Mouse (Mus musculus): Measurements from ENCODE around the gene Eipr1. TPM values are rescaled to one million over a fixed set of nuclear protein-coding genes. Genes with fewer than 3 reads are reported as not detected.
A peak's percentile ranks its signal among the peaks of the same experiment; 100 is the strongest.

The Eipr1 gene
- polyA plus RNA-seq, 1 experiment: 57.7 TPM

- TF ChIP-seq POLR2A (IDR thresholded peaks at IDR 0.05; ENCODE audit: low read depth, low read length) (no peak), CTCF (IDR thresholded peaks at IDR 0.05; ENCODE audit: extremely low read depth, insufficient read length, insufficient replicate concordance, low read depth, low read length) (no peak)
- no peak overlapping the region for H3K4me3 ChIP-seq (ENCODE audit: low read depth, low read length)
- peaks cover 38% of the 10 kb centered on the region for H3K4me1 ChIP-seq (ENCODE audit: control insufficient read depth, insufficient read depth, insufficient read length, low read length)
- no peaks in the 10 kb centered on the region for H3K36me3 ChIP-seq (ENCODE audit: control insufficient read depth, insufficient read depth, low read length)
- peak overlapping the region; percentile 55 for H3K27ac ChIP-seq (ENCODE audit: insufficient read depth, low read depth, low read length)
- WGBS: 35% methylated on average over 3 of the region's 3 CpGs
- H3K27me3 ChIP-seq (ENCODE audit: control insufficient read depth, insufficient read depth, low read length): no peaks in the 10 kb centered on the region
Observed at GRCm38 (mm10) chr12:28800891-28801290, 49.3 kb downstream of the Eipr1 start.

GRCm38 (mm10) chr12:28801731-28802130 lies 50.1 kb downstream of the Eipr1 start:
- 96% methylated on average over 6 of the region's 6 CpGs for WGBS
- TF ChIP-seq POLR2A (IDR thresholded peaks at IDR 0.05; ENCODE audit: low read depth, low read length) (no peak), CTCF (IDR thresholded peaks at IDR 0.05; ENCODE audit: extremely low read depth, insufficient read length, insufficient replicate concordance, low read depth, low read length) (no peak)
- Histone ChIP-seq H3K4me1 (ENCODE audit: control insufficient read depth, insufficient read depth, insufficient read length, low read length) (peaks cover 38% of the 10 kb centered on the region), H3K36me3 (ENCODE audit: control insufficient read depth, insufficient read depth, low read length) (no peaks in the 10 kb centered on the region), H3K4me3 (ENCODE audit: low read depth, low read length) (no peak overlapping the region), H3K27me3 (ENCODE audit: control insufficient read depth, insufficient read depth, low read length) (no peaks in the 10 kb centered on the region), H3K27ac (ENCODE audit: insufficient read depth, low read depth, low read length) (no peak overlapping the region)

GRCm38 (mm10) chr12:28803043-28803442 lies 51.4 kb downstream of the Eipr1 start:
- Histone ChIP-seq H3K4me3 (ENCODE audit: low read depth, low read length) (no peak overlapping the region), H3K36me3 (ENCODE audit: control insufficient read depth, insufficient read depth, low read length) (no peaks in the 10 kb centered on the region), H3K4me1 (ENCODE audit: control insufficient read depth, insufficient read depth, insufficient read length, low read length) (peaks cover 36% of the 10 kb centered on the region), H3K27me3 (ENCODE audit: control insufficient read depth, insufficient read depth, low read length) (no peaks in the 10 kb centered on the region), H3K27ac (ENCODE audit: insufficient read depth, low read depth, low read length) (peak overlapping the region; percentile 42)
- TF ChIP-seq CTCF (IDR thresholded peaks at IDR 0.05; ENCODE audit: extremely low read depth, insufficient read length, insufficient replicate concordance, low read depth, low read length) (no peak), POLR2A (IDR thresholded peaks at IDR 0.05; ENCODE audit: low read depth, low read length) (no peak)

GRCm38 (mm10) chr12:28804558-28805481 lies 53.2 kb downstream of the Eipr1 start:
- Histone ChIP-seq H3K36me3 (ENCODE audit: control insufficient read depth, insufficient read depth, low read length) (no peaks in the 10 kb centered on the region), H3K4me1 (ENCODE audit: control insufficient read depth, insufficient read depth, insufficient read length, low read length) (peaks cover 33% of the 10 kb centered on the region), H3K27ac (ENCODE audit: insufficient read depth, low read depth, low read length) (peak overlapping the region; percentile 76), H3K4me3 (ENCODE audit: low read depth, low read length) (no peak overlapping the region), H3K27me3 (ENCODE audit: control insufficient read depth, insufficient read depth, low read length) (no peaks in the 10 kb centered on the region)
- 33% methylated on average over 3 of the region's 3 CpGs for WGBS
- no peak for TF ChIP-seq CTCF (IDR thresholded peaks at IDR 0.05; ENCODE audit: extremely low read depth, insufficient read length, insufficient replicate concordance, low read depth, low read length)
- no peak; the same call in 1 of the 2 replicates for TF ChIP-seq POLR2A (IDR thresholded peaks at IDR 0.05; ENCODE audit: low read depth, low read length)

- H3K27ac ChIP-seq (ENCODE audit: insufficient read depth, low read depth, low read length): no peak overlapping the region
- H3K36me3 ChIP-seq (ENCODE audit: control insufficient read depth, insufficient read depth, low read length): peaks cover 1% of the 10 kb centered on the region; the same call in 1 of the 2 replicates
- no peak overlapping the region for H3K4me3 ChIP-seq (ENCODE audit: low read depth, low read length)
- H3K4me1 ChIP-seq (ENCODE audit: control insufficient read depth, insufficient read depth, insufficient read length, low read length): peaks cover 20% of the 10 kb centered on the region; the same call in 1 of the 2 replicates
- H3K27me3 ChIP-seq (ENCODE audit: control insufficient read depth, insufficient read depth, low read length): no peaks in the 10 kb centered on the region
- TF ChIP-seq CTCF (IDR thresholded peaks at IDR 0.05; ENCODE audit: extremely low read depth, insufficient read length, insufficient replicate concordance, low read depth, low read length): no peak
- TF ChIP-seq POLR2A (IDR thresholded peaks at IDR 0.05; ENCODE audit: low read depth, low read length): no peak
- 89% methylated on average over 4 of the region's 4 CpGs for WGBS
Observed at GRCm38 (mm10) chr12:28808786-28809375, 57.3 kb downstream of the Eipr1 start.

- WGBS: 74% methylated on average over 4 of the region's 4 CpGs
Observed at GRCm38 (mm10) chr12:28809756-28810337, 58.2 kb downstream of the Eipr1 start.

More at GRCm38 (mm10) chr12:28809756-28810337, 58.2 kb downstream of the Eipr1 start:
- Histone ChIP-seq H3K4me3 (ENCODE audit: low read depth, low read length) (no peak overlapping the region), H3K36me3 (ENCODE audit: control insufficient read depth, insufficient read depth, low read length) (peaks cover 1% of the 10 kb centered on the region; the same call in 1 of the 2 replicates), H3K27ac (ENCODE audit: insufficient read depth, low read depth, low read length) (no peak overlapping the region), H3K4me1 (ENCODE audit: control insufficient read depth, insufficient read depth, insufficient read length, low read length) (peaks cover 11% of the 10 kb centered on the region; the same call in 1 of the 2 replicates), H3K27me3 (ENCODE audit: control insufficient read depth, insufficient read depth, low read length) (no peaks in the 10 kb centered on the region)
- TF ChIP-seq CTCF (IDR thresholded peaks at IDR 0.05; ENCODE audit: extremely low read depth, insufficient read length, insufficient replicate concordance, low read depth, low read length) (no peak), POLR2A (IDR thresholded peaks at IDR 0.05; ENCODE audit: low read depth, low read length) (no peak)

All from small intestine, adult 2 months (tissue).